Comparison of ENCODE assay signal across 8 mouse cellular contexts in the genomic region with DNA sequence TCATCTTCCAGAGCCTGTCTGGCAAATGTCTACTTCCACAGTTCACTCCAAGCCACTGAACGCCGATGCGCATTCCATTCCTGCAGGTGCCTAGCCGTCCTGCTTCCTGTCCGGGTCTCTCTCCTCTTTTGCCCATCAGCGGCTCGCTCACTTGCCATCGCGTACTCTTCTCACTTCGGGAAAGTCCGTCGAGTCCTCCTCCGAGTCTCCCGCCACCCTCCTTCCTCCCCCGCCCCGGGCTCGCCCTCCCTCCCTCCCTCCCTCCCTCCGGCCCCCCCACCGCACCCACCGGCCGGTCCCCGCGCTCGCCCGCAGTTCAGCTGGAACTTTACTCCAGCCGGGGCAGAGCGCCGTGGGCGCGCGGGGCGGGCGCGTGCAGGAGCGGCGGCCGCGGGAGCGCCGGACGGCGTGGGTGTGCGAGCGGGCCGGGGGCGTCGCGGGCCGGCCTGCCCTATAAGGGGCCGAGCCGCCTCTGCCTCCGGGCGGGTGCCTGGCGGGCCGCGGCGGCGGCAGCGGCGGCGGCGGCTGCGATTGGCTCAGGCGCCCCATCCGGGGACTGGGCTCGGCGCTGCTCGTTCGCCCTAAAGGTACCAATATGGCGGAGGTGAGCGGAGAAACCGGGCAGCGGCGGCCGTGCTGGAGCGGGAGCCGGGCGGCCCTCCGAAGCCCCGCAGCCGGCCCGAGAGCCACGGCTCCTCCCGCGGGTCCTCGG. TPM values are rescaled to one million over a fixed set of nuclear protein-coding genes. Genes with fewer than 3 reads are reported as not detected.
A peak's percentile ranks its signal among the peaks of the same experiment; 100 is the strongest.
DNase-seq lines count a peak whose midpoint lies in the region; ATAC-seq and TF ChIP-seq lines count a peak whose summit lies in the region.

No protein-coding gene starts in this region.

- no peaks in the 10 kb centered on the region for H3K27me3 ChIP-seq in forebrain, embryonic 14.5 days (replicated peaks; ENCODE audit: control insufficient read depth, insufficient read depth, low read length)
- H3K27me3 ChIP-seq in neural tube, embryonic 15.5 days (replicated peaks): no peaks in the 10 kb centered on the region

- peak overlapping the region; percentile 90 to 98 for H3K4me3 ChIP-seq in ES-E14 (ENCODE audit: insufficient read depth in 1 of 2, low read depth in 1 of 2, low read length in 2 of 2, poor library complexity in 1 of 2, severe bottlenecking in 1 of 2)
- H3K4me3 ChIP-seq in forebrain, embryonic 14.5 days (ENCODE audit: low read depth, low read length): peak overlapping the region; percentile 78
- peak overlapping the region; percentile 93 for H3K4me3 ChIP-seq in neural tube, embryonic 15.5 days (replicated peaks)

- WGBS in forebrain, embryonic 14.5 days: under 1% methylated on average over 59 of the region's 86 CpGs
- under 1% methylated on average over 66 of the region's 86 CpGs for WGBS in neural tube, embryonic 15.5 days

- peak overlapping the region; percentile 99 for H3K9ac ChIP-seq in ES-E14 (ENCODE audit: insufficient read depth, low read depth, low read length, poor library complexity, severe bottlenecking)
- H3K9ac ChIP-seq in forebrain, embryonic 14.5 days (ENCODE audit: low read length): peak overlapping the region; percentile 93
- H3K9ac ChIP-seq in neural tube, embryonic 15.5 days (replicated peaks): peak overlapping the region; percentile 98

- intact Hi-C loops in heart, postnatal 14 days (cut with DNase I): loop anchor here (2.0 to 5.0 kb wide), 3 partner anchors 36 to 224 kb away; partner anchors contain the start of gene Gpbp1

- H3K9me3 ChIP-seq in ES-E14 (ENCODE audit: control insufficient read depth, insufficient read depth, low read depth, low read length): no peaks in the 10 kb centered on the region; the same call in 1 of the 2 replicates
- no peaks in the 10 kb centered on the region for H3K9me3 ChIP-seq in forebrain, embryonic 14.5 days (replicated peaks; ENCODE audit: control insufficient read depth, low read length)
- no peaks in the 10 kb centered on the region for H3K9me3 ChIP-seq in neural tube, embryonic 15.5 days (replicated peaks)

- DNase-seq in ES-E14 (ENCODE audit: low read depth, low spot score): peak; percentile 47
- DNase-seq in cerebellum, adult 11 months: peak; percentile 81
- peak; percentile 91 for DNase-seq in forebrain, embryonic 14.5 days (ENCODE audit: low spot score)
- peak; percentile 89 to 92 for DNase-seq in heart, postnatal 14 days
- DNase-seq in layer of hippocampus, adult 18-20 months (ENCODE audit: low spot score in 2 of 2): peak; percentile 80 to 87
- DNase-seq in lung, adult 18-20 months: peak; percentile 87 to 88
- DNase-seq in testis, postnatal 10 days (ENCODE audit: low spot score): peak; percentile 89

- in situ Hi-C loops in ES-E14 (cut with MboI; ENCODE audit: low sequenced_read_pairs in 2 of 2, unreplicated experiment in 2 of 2): no loop called here

- H3K4me2 ChIP-seq in forebrain, embryonic 14.5 days (ENCODE audit: low read length): peak overlapping the region; percentile 92
- H3K4me2 ChIP-seq in neural tube, embryonic 15.5 days: peak overlapping the region; percentile 80

- H3K4me1 ChIP-seq in ES-E14 (ENCODE audit: control insufficient read depth in 2 of 2, insufficient read depth in 2 of 2, low read length in 2 of 2, poor library complexity in 1 of 2): peaks cover 0 to 4% of the 10 kb centered on the region in 2 experiments; a peak in 1 of 4 replicates
- 0 out of 2 replicates have a peak, but pooled peaks cover 2% of the 10 kb centered on the region for H3K4me1 ChIP-seq in forebrain, embryonic 14.5 days (ENCODE audit: control insufficient read depth, insufficient read depth, low read length)
- H3K4me1 ChIP-seq in neural tube, embryonic 15.5 days: peaks cover 15% of the 10 kb centered on the region

- H3K36me3 ChIP-seq in ES-E14 (ENCODE audit: control insufficient read depth, insufficient read depth, low read length, poor library complexity, severe bottlenecking): peaks cover 3% of the 10 kb centered on the region; the same call in 1 of the 2 replicates
- H3K36me3 ChIP-seq in forebrain, embryonic 14.5 days (ENCODE audit: control insufficient read depth, insufficient read depth, low read length): peaks cover 7% of the 10 kb centered on the region; the same call in 1 of the 2 replicates
- H3K36me3 ChIP-seq in neural tube, embryonic 15.5 days: peaks cover 4% of the 10 kb centered on the region; the same call in 1 of the 2 replicates

- peak; percentile 96 for ATAC-seq in forebrain, embryonic 14.5 days
- ATAC-seq in neural tube, embryonic 15.5 days (ENCODE audit: low FRiP score): peak; percentile 95

- H3K27ac ChIP-seq in ES-E14 (ENCODE audit: insufficient read depth, low read depth, low read length, poor library complexity, severe bottlenecking): peak overlapping the region; percentile 48
- peak overlapping the region; percentile 97 for H3K27ac ChIP-seq in forebrain, embryonic 14.5 days (ENCODE audit: low read depth, low read length)
- H3K27ac ChIP-seq in neural tube, embryonic 15.5 days (replicated peaks): peak overlapping the region; percentile 97

TF ChIP-seq in ES-E14, 5 proteins besides CTCF, POLR2A, EP300 and RAD21:
- TF ChIP-seq HCFC1 (IDR thresholded peaks at IDR 0.05; ENCODE audit: borderline replicate concordance, insufficient read depth, low read length) (0 out of 2 replicates have a peak, but pooled peaks have one; percentile 28), MAFK (IDR thresholded peaks at IDR 0.05; ENCODE audit: insufficient read depth, low read depth, low read length) (no peak)

RNA-seq across cellular contexts. Expression of gene Mier3, which starts 5.1 kb away (rescaled TPM):
- 16.5 and 18.6 TPM in 2 replicates for total RNA-seq in ES-E14 (2012; rRNA removed)
- polyA plus RNA-seq in forebrain, embryonic 14.5 days (2014; fragmentation: Nextera tagmentation; extraction: Ambion mirVana): 22.2 and 26.8 TPM in 2 replicates
- 10 to 100 TPM; 18.5 to 22.4 TPM for total RNA-seq in heart, postnatal 14 days (2021)
- total RNA-seq in layer of hippocampus, adult 18-20 months (2021): 10 to 100 TPM; 27.6 to 28.0 TPM
- 15.6 and 16.0 TPM in 2 replicates for polyA plus RNA-seq in neural tube, embryonic 15.5 days (2015; fragmentation: Nextera tagmentation; extraction: Ambion mirVana)

Comparison
In these comparisons a context has a peak if more than half of its experiments do, and no peak if none do; other contexts are left out.
1. Peak in every context shown above with its lines: DNase-seq, ATAC-seq, H3K4me3 ChIP-seq and H3K27ac ChIP-seq.